Mouse (Mus musculus): ENCODE results near the gene Zmat3.

DNA sequence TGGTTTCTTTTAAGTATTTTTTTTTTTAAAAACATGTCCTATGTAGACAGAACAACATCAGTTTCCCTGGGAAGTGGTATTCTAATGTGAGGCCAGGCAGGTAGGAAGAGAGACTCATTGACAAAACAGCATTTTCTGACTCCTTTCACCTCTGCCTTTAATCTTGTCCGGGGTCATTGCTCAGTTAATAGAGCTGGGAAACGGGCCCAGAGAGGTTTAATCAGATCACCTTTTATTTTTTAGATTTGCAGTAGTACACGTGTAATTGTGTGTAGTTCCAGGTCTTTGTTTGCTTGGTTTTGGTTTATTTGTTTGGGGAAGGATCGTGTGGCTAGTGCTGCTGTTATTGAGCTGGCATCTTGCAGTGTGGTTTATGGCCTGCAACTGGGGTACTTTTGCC, 33.6 kb upstream of the Zmat3 start:
- TF ChIP-seq POLR2A (IDR thresholded peaks at IDR 0.05; ENCODE audit: extremely low read depth, insufficient read depth, low read length) (no peak), CTCF (IDR thresholded peaks at IDR 0.05; ENCODE audit: low read depth, low read length) (no peak)
